Mouse (Mus musculus): ENCODE measurements at regions not wholly inside any gene's neighbourhood (a gene's known extent, or its start where the extent isn't known, plus 50 kb on each side); places are given as distances from the start of the nearest gene placed in this dataset.
A peak's percentile ranks its signal among the peaks of the same experiment; 100 is the strongest.

GRCm38 (mm10) chr13:103472216-103472615 is 137.9 kb upstream of the Mast4 start:
- Histone ChIP-seq H3K4me1 (no peaks in the 10 kb centered on the region), H3K27ac (replicated peaks) (no peak overlapping the region), H3K36me3 (no peaks in the 10 kb centered on the region), H3K4me3 (replicated peaks) (no peak overlapping the region), H3K9me3 (replicated peaks) (no peaks in the 10 kb centered on the region), H3K9ac (no peak overlapping the region), H3K4me2 (replicated peaks) (no peak overlapping the region), H3K27me3 (no peaks in the 10 kb centered on the region)
- no peak for ATAC-seq (ENCODE audit: insufficient number of reproducible peaks, low FRiP score, low TSS enrichment, low read depth)
- 54% methylated on average over 6 of the region's 6 CpGs for WGBS

- no peak for ATAC-seq (ENCODE audit: insufficient number of reproducible peaks, low FRiP score, low TSS enrichment, low read depth)
- Histone ChIP-seq H3K36me3 (no peaks in the 10 kb centered on the region), H3K9ac (no peak overlapping the region), H3K9me3 (replicated peaks) (no peaks in the 10 kb centered on the region), H3K4me2 (replicated peaks) (no peak overlapping the region), H3K4me1 (no peaks in the 10 kb centered on the region), H3K27me3 (no peaks in the 10 kb centered on the region), H3K4me3 (replicated peaks) (no peak overlapping the region), H3K27ac (replicated peaks) (no peak overlapping the region)
- 28% methylated on average over 6 of the region's 6 CpGs for WGBS
These were observed 135.8 kb upstream of the Mast4 start for GRCm38 (mm10) chr13:103470141-103470540.

GRCm38 (mm10) chr13:103460499-103460898 is 126.2 kb upstream of the Mast4 start:
- H3K27ac ChIP-seq (replicated peaks) = no peak overlapping the region
- no peak overlapping the region for H3K9ac ChIP-seq
- 66% methylated on average over 4 of the region's 4 CpGs for WGBS
- ATAC-seq (ENCODE audit: insufficient number of reproducible peaks, low FRiP score, low TSS enrichment, low read depth) = no peak
- H3K27me3 ChIP-seq = no peaks in the 10 kb centered on the region
- H3K9me3 ChIP-seq (replicated peaks) = no peaks in the 10 kb centered on the region
- no peaks in the 10 kb centered on the region for H3K36me3 ChIP-seq
- H3K4me1 ChIP-seq = no peaks in the 10 kb centered on the region
- H3K4me3 ChIP-seq (replicated peaks) = no peak overlapping the region
- H3K4me2 ChIP-seq (replicated peaks) = no peak overlapping the region

GRCm38 (mm10) chr13:103459486-103460147 is 125.3 kb upstream of the Mast4 start:
- H3K36me3 ChIP-seq = no peaks in the 10 kb centered on the region
- no peak overlapping the region for H3K4me2 ChIP-seq (replicated peaks)
- no peak overlapping the region for H3K4me3 ChIP-seq (replicated peaks)
- H3K9me3 ChIP-seq (replicated peaks) = no peaks in the 10 kb centered on the region
- H3K9ac ChIP-seq = no peak overlapping the region
- H3K27me3 ChIP-seq = no peaks in the 10 kb centered on the region
- no peak for ATAC-seq (ENCODE audit: insufficient number of reproducible peaks, low FRiP score, low TSS enrichment, low read depth)
- no peaks in the 10 kb centered on the region for H3K4me1 ChIP-seq
- H3K27ac ChIP-seq (replicated peaks) = no peak overlapping the region
- 82% methylated on average over 13 of the region's 13 CpGs for WGBS

GRCm38 (mm10) chr13:103452837-103453236 is 118.5 kb upstream of the Mast4 start:
- H3K4me3 ChIP-seq (replicated peaks) = no peak overlapping the region
- no peak overlapping the region for H3K4me2 ChIP-seq (replicated peaks)
- no peaks in the 10 kb centered on the region for H3K27me3 ChIP-seq
- WGBS = 68% methylated on average over 4 of the region's 4 CpGs
- no peaks in the 10 kb centered on the region for H3K4me1 ChIP-seq
- ATAC-seq (ENCODE audit: insufficient number of reproducible peaks, low FRiP score, low TSS enrichment, low read depth) = no peak
- no peak overlapping the region for H3K9ac ChIP-seq
- H3K36me3 ChIP-seq = no peaks in the 10 kb centered on the region
- no peaks in the 10 kb centered on the region for H3K9me3 ChIP-seq (replicated peaks)
- no peak overlapping the region for H3K27ac ChIP-seq (replicated peaks)

GRCm38 (mm10) chr13:103430589-103430988 is 96.3 kb upstream of the Mast4 start:
- H3K4me1 ChIP-seq = no peaks in the 10 kb centered on the region
- H3K9me3 ChIP-seq (replicated peaks) = no peaks in the 10 kb centered on the region
- no peak overlapping the region for H3K27ac ChIP-seq (replicated peaks)
- no peak overlapping the region for H3K4me3 ChIP-seq (replicated peaks)
- WGBS = 91% methylated on average over 3 of the region's 3 CpGs
- H3K9ac ChIP-seq = no peak overlapping the region
- no peak overlapping the region for H3K4me2 ChIP-seq (replicated peaks)
- no peaks in the 10 kb centered on the region for H3K27me3 ChIP-seq
- no peaks in the 10 kb centered on the region for H3K36me3 ChIP-seq
- ATAC-seq (ENCODE audit: insufficient number of reproducible peaks, low FRiP score, low TSS enrichment, low read depth) = no peak

- Histone ChIP-seq H3K9ac (no peak overlapping the region), H3K27ac (replicated peaks) (no peak overlapping the region), H3K4me3 (replicated peaks) (no peak overlapping the region), H3K27me3 (no peaks in the 10 kb centered on the region), H3K4me1 (peaks cover 5% of the 10 kb centered on the region; the same call in 1 of the 2 replicates), H3K9me3 (replicated peaks) (no peaks in the 10 kb centered on the region), H3K4me2 (replicated peaks) (no peak overlapping the region), H3K36me3 (no peaks in the 10 kb centered on the region)
- ATAC-seq (ENCODE audit: insufficient number of reproducible peaks, low FRiP score, low TSS enrichment, low read depth) = no peak
- 86% methylated on average over 7 of the region's 7 CpGs for WGBS
These were observed 89.7 kb upstream of the Mast4 start for GRCm38 (mm10) chr13:103424011-103424410.

GRCm38 (mm10) chr13:103423417-103423816 is 89.1 kb upstream of the Mast4 start:
- H3K9ac ChIP-seq = no peak overlapping the region
- peaks cover 5% of the 10 kb centered on the region; the same call in 1 of the 2 replicates for H3K4me1 ChIP-seq
- H3K4me3 ChIP-seq (replicated peaks) = no peak overlapping the region
- no peak overlapping the region for H3K4me2 ChIP-seq (replicated peaks)
- no peak overlapping the region for H3K27ac ChIP-seq (replicated peaks)
- H3K9me3 ChIP-seq (replicated peaks) = no peaks in the 10 kb centered on the region
- WGBS = 64% methylated on average over 8 of the region's 8 CpGs
- no peaks in the 10 kb centered on the region for H3K36me3 ChIP-seq
- 0 out of 2 replicates have a peak, but pooled peaks have one; percentile 7 for ATAC-seq (ENCODE audit: insufficient number of reproducible peaks, low FRiP score, low TSS enrichment, low read depth)
- H3K27me3 ChIP-seq = no peaks in the 10 kb centered on the region

GRCm38 (mm10) chr13:103422997-103423396 is 88.7 kb upstream of the Mast4 start:
- Histone ChIP-seq H3K4me1 (peaks cover 5% of the 10 kb centered on the region; the same call in 1 of the 2 replicates), H3K9ac (no peak overlapping the region), H3K27ac (replicated peaks) (no peak overlapping the region), H3K27me3 (no peaks in the 10 kb centered on the region), H3K4me3 (replicated peaks) (no peak overlapping the region), H3K4me2 (replicated peaks) (no peak overlapping the region), H3K9me3 (replicated peaks) (no peaks in the 10 kb centered on the region), H3K36me3 (no peaks in the 10 kb centered on the region)
- ATAC-seq (ENCODE audit: insufficient number of reproducible peaks, low FRiP score, low TSS enrichment, low read depth) = peak; percentile 57
- 74% methylated on average over 8 of the region's 8 CpGs for WGBS

- no peak for ATAC-seq (ENCODE audit: insufficient number of reproducible peaks, low FRiP score, low TSS enrichment, low read depth)
- WGBS = 23% methylated on average over 3 of the region's 3 CpGs
- H3K4me2 ChIP-seq (replicated peaks) = no peak overlapping the region
These were observed 84.8 kb upstream of the Mast4 start for GRCm38 (mm10) chr13:103419146-103419545.

GRCm38 (mm10) chr13:103417256-103417655 is 83.0 kb upstream of the Mast4 start:
- Histone ChIP-seq H3K36me3 (no peaks in the 10 kb centered on the region), H3K4me1 (no peaks in the 10 kb centered on the region), H3K4me2 (replicated peaks) (no peak overlapping the region), H3K9me3 (replicated peaks) (no peaks in the 10 kb centered on the region), H3K9ac (no peak overlapping the region), H3K4me3 (replicated peaks) (no peak overlapping the region), H3K27me3 (no peaks in the 10 kb centered on the region), H3K27ac (replicated peaks) (no peak overlapping the region)
- no peak for ATAC-seq (ENCODE audit: insufficient number of reproducible peaks, low FRiP score, low TSS enrichment, low read depth)
- 88% methylated on average over 5 of the region's 5 CpGs for WGBS

More at GRCm38 (mm10) chr13:103419146-103419545, 84.8 kb upstream of the Mast4 start:
- peaks cover 5% of the 10 kb centered on the region; the same call in 1 of the 2 replicates for H3K4me1 ChIP-seq
- no peaks in the 10 kb centered on the region for H3K27me3 ChIP-seq
- H3K27ac ChIP-seq (replicated peaks) = no peak overlapping the region
- no peak overlapping the region for H3K9ac ChIP-seq
- H3K9me3 ChIP-seq (replicated peaks) = no peaks in the 10 kb centered on the region
- no peaks in the 10 kb centered on the region for H3K36me3 ChIP-seq
- no peak overlapping the region for H3K4me3 ChIP-seq (replicated peaks)

GRCm38 (mm10) chr13:103415335-103415734 is 81.0 kb upstream of the Mast4 start:
- Histone ChIP-seq H3K27me3 (no peaks in the 10 kb centered on the region), H3K4me3 (replicated peaks) (no peak overlapping the region), H3K27ac (replicated peaks) (no peak overlapping the region), H3K4me2 (replicated peaks) (no peak overlapping the region), H3K36me3 (no peaks in the 10 kb centered on the region), H3K9me3 (replicated peaks) (no peaks in the 10 kb centered on the region), H3K4me1 (no peaks in the 10 kb centered on the region), H3K9ac (no peak overlapping the region)
- no peak for ATAC-seq (ENCODE audit: insufficient number of reproducible peaks, low FRiP score, low TSS enrichment, low read depth)
- 46% methylated on average over 4 of the region's 4 CpGs for WGBS
